Mouse (Mus musculus) lung, postnatal 0 days (tissue): ENCODE results near the gene Mmaa. TPM values are rescaled to one million over a fixed set of nuclear protein-coding genes. Genes with fewer than 3 reads are reported as not detected.

ENCODE experiments used
- ATAC-seq: fragments of 200-750 bp; cut with Nextera tagmentation; 2 replicates; pipeline ENCODE4 v1.8.0; 2017; ENCODE audit warnings: moderate library complexity
- DNase-seq: peaks from one replicate; pipeline ENCODE4 v3.0.0-alpha.2; 2016; ENCODE audit warnings: low spot score
- H3K27ac ChIP-seq: fragments of 300-500 bp; sonication (generic); 2 replicates; pipeline ENCODE4 v1.5.1; 2014; ENCODE audit warnings: antibody characterized with exemption, mild to moderate bottlenecking, low read length, mixed read lengths
- H3K27me3 ChIP-seq: fragments of 300-500 bp; sonication (generic); replicated peaks from 2 replicates; pipeline ENCODE4 v1.6.1; 2014; ENCODE audit warnings: low read length, mixed read lengths; ENCODE audit not compliant: insufficient read depth
- H3K36me3 ChIP-seq: fragments of 300-500 bp; sonication (generic); 2 replicates; pipeline ENCODE4 v1.6.1; 2014; ENCODE audit warnings: low read length, mixed read lengths; ENCODE audit not compliant: insufficient read depth
- H3K4me1 ChIP-seq: fragments of 300-500 bp; sonication (generic); 2 replicates; pipeline ENCODE4 v1.6.1; 2014; ENCODE audit warnings: antibody characterized with exemption, low read depth, low read length, mixed read lengths; ENCODE audit not compliant: insufficient read depth
- H3K4me2 ChIP-seq: fragments of 300-500 bp; sonication (generic); replicated peaks from 2 replicates; pipeline ENCODE4 v1.6.1; 2014; ENCODE audit warnings: low read depth, mild to moderate bottlenecking, low read length, moderate library complexity, mixed read lengths
- H3K4me3 ChIP-seq: fragments of 300-500 bp; sonication (generic); 2 replicates; pipeline ENCODE4 v1.5.1; 2014; ENCODE audit warnings: low read depth, low read length
- H3K9ac ChIP-seq: fragments of 300-500 bp; sonication (generic); replicated peaks from 2 replicates; pipeline ENCODE4 v1.6.1; 2014; ENCODE audit warnings: low read depth, mild to moderate bottlenecking
- H3K9me3 ChIP-seq: fragments of 300-500 bp; sonication (generic); 2 replicates; pipeline ENCODE4 v1.6.1; 2016; ENCODE audit warnings: low read length, mixed read lengths
- CTCF ChIP-seq: IDR thresholded peaks from 2 replicates; pipeline ENCODE4 v1.5.1; 2016; ENCODE audit warnings: antibody characterized with exemption, mild to moderate bottlenecking
- EP300 ChIP-seq: IDR thresholded peaks from 2 replicates; pipeline ENCODE4 v1.6.1; 2016; ENCODE audit warnings: antibody characterized with exemption, mild to moderate bottlenecking, control low read depth
- WGBS: fragments of 180-500 bp; shearing (Covaris S2); extraction: QIAGEN DNeasy Blood & Tissue Kit; methylation state at CpG from one replicate; pipeline ENCODE4 v1.1.7; 2014; 5-methylcytosine and 5-hydroxymethylcytosine counted together
- polyA plus RNA-seq: library from polyadenylated mRNA; unstranded; fragments of >200 nt; fragmentation: Nextera tagmentation; extraction: Ambion mirVana; gene quantifications from 2 replicates; pipeline ENCODE4 v1.2.1, GENCODE M21; 2015

The Mmaa gene
- polyA plus RNA-seq, 1 experiment from 2014 or later = 7.9 TPM

- Histone ChIP-seq H3K27ac (no peak overlapping the region), H3K27me3 (no peaks in the 10 kb centered on the region), H3K4me1 (no peaks in the 10 kb centered on the region), H3K36me3 (no peaks in the 10 kb centered on the region), H3K9ac (no peak overlapping the region), H3K4me3 (no peak overlapping the region), H3K4me2 (no peak overlapping the region), H3K9me3 (no peaks in the 10 kb centered on the region)
- ATAC-seq (no peak), DNase-seq (no peak)
- TF ChIP-seq EP300 = no peak
- WGBS = 90% methylated on average over 9 of the region's 9 CpGs
Observed at GRCm38 (mm10) chr8:79224363-79224762, 70.4 kb downstream of the Mmaa start.

- Histone ChIP-seq H3K4me2 (no peak overlapping the region), H3K27ac (no peak overlapping the region), H3K27me3 (no peaks in the 10 kb centered on the region), H3K9me3 (no peaks in the 10 kb centered on the region), H3K9ac (no peak overlapping the region), H3K4me1 (no peaks in the 10 kb centered on the region), H3K36me3 (no peaks in the 10 kb centered on the region), H3K4me3 (no peak overlapping the region)
- no peak for DNase-seq
- ATAC-seq = no peak
- 62% methylated on average over 5 of the region's 5 CpGs for WGBS
- no peak for TF ChIP-seq EP300
- no peak for TF ChIP-seq CTCF
Observed at GRCm38 (mm10) chr8:79222752-79223141, 72.0 kb downstream of the Mmaa start.

GRCm38 (mm10) chr8:79222106-79222751 is 72.5 kb downstream of the Mmaa start:
- Histone ChIP-seq H3K27me3 (no peaks in the 10 kb centered on the region), H3K4me2 (no peak overlapping the region), H3K9me3 (no peaks in the 10 kb centered on the region), H3K9ac (no peak overlapping the region), H3K4me3 (no peak overlapping the region), H3K27ac (no peak overlapping the region), H3K36me3 (no peaks in the 10 kb centered on the region), H3K4me1 (no peaks in the 10 kb centered on the region)
- 54% methylated on average over 5 of the region's 5 CpGs for WGBS
- TF ChIP-seq CTCF (no peak), EP300 (no peak)
- ATAC-seq = 0 out of 2 replicates have a peak, but pooled peaks have one; percentile 28
- DNase-seq = no peak

Other genes starting within 250 kb of the Mmaa start
- gene 1700011L22Rik, start 46.4 kb downstream of the Mmaa start, polyA plus RNA-seq = not detected in 2 replicates
- 23.0 and 25.1 TPM in 2 replicates for gene Smad1, start 104.6 kb upstream of the Mmaa start, polyA plus RNA-seq